Mouse (Mus musculus): ENCODE results near the gene Amigo2. TPM values are rescaled to one million over a fixed set of nuclear protein-coding genes. Genes with fewer than 3 reads are reported as not detected.
A peak's percentile ranks its signal among the peaks of the same experiment; 100 is the strongest.

Gene Amigo2
- 3.2 and 4.6 TPM in 2 replicates for polyA plus RNA-seq (2016; fragmentation: Nextera tagmentation; extraction: Ambion mirVana)

DNA sequence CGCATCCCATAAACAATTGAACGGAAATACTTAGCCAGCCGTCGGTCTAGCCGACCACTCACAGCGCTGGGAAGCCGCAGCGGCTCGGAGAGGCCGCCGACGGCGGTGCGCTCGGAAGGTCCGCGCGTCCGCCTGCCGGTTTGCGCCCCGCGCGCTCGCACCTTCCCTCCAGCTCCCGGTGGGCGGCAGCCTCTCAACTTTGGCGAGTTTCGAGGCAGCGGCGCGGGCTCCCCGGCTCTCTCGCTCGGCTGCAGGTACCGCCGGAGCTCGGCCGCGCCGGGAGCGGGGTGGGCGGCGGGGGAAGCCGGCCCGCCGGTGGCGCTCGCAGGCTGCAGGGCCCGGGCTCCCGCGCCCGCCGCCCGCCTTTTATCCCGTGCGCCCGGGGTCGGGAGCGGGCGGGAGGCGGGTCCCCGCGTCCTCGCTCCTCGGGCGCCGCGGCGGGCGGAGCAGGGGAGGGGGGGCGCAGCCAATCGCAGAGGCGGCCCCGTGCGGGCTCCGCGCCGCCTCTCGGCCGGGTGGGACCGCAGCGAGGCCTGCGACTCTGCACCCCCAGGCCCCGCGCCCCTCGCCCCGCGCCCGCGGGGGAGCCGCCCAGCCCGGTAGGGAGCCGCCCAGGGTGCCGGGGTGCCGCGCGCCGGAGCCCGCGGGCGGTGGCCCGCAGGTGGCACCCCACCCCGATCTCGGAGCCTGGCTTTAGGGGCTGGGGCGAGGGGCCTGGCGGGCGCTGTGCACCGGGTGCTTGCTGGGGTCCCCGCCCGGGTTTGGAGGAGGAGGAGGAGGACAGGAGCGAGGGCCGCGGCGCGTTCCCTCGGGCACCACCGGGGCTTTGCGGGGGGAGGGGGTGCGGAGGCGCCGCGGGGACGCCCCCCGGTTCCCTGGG, at the start of gene Amigo2, which contains the start of gene Pced1b:
Amigo2 (minus strand) TSS at position 377 of the 880 bp plus-strand sequence.
Pced1b (plus strand) TSS at position 197 of the 880 bp plus-strand sequence.
- peak within 1 kb of the TSS; percentile 97 for H3K27ac ChIP-seq
- H3K4me1 ChIP-seq, result peaks cover 13% of the 10 kb centered on the region; the same call in 1 of the 2 replicates
- WGBS, result 1% methylated on average over 119 of the region's 125 CpGs
- no peaks in the 10 kb centered on the region for H3K36me3 ChIP-seq
- no peak for DNase-seq (ENCODE audit: low spot score)
- peak within 1 kb of the TSS; percentile 94 for H3K4me3 ChIP-seq
- H3K9me3 ChIP-seq, result no peaks in the 10 kb centered on the region
- peaks cover 38% of the 10 kb centered on the region for H3K27me3 ChIP-seq (ENCODE audit: insufficient read depth, poor library complexity, severe bottlenecking)

DNA sequence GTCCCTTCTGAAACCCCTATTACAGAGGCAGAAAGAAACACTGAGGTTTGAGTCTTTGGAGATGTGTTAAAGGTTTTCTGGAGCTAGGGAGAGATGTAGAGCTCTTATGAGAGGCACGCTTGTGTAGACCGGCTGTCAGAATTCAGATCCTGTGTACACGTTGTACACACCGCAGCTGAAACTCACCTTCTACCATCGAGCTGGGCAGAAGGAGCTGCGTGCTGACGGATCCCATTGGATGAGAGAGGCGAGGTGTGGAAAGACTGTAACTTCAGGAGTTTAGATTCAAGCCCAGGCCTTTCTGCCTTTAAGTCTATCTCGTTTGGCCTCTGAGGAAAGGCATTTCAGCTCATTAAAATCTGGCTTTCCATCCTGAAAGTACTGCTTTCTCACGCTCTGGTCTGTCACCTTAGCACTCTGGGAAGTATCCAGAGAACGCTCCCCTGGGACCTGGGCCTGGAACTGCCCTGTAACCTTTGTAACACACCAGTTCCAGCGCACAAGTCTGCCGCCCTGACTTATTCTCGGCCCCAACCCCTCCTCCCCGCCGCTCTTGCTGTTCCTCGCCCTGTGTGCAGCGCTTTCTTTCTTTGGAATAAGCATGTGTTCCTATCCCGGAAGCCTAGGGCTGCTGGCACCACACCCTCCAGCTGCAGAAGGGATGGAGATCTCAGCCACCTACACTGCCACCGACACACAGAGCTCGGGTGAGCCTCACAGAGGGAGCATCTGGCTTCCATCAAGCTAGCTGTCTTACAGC, 44.4 kb upstream of the Amigo2 start:
- DNase-seq (ENCODE audit: low spot score), result peak; percentile 74
- Histone ChIP-seq H3K4me1 (0 out of 2 replicates have a peak, but pooled peaks cover 8% of the 10 kb centered on the region), H3K4me3 (no peak overlapping the region), H3K9me3 (no peaks in the 10 kb centered on the region), H3K36me3 (peaks cover 2% of the 10 kb centered on the region; the same call in 1 of the 2 replicates), H3K27me3 (ENCODE audit: insufficient read depth, poor library complexity, severe bottlenecking) (no peaks in the 10 kb centered on the region), H3K27ac (no peak overlapping the region)
- 70% methylated on average over 21 of the region's 21 CpGs for WGBS

DNA sequence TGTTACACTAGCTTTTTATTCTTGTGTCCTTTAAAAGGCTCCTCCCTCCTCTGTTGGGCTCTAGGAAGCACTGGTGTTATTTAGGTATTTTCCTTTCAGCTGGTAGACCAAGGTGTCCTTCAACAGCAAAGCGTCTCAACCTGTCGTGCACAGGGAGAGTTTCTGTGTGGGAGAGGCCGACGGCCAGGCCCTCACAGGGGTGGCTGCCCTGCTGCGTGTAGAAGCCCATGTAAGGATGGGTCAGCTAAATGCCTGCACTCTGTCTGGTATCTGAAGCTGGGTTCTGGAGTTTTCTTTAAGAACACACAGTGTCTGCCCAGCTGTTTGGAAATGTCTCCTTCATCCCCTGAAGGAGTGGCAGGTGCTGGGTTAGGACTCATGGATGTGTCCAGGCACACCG, 43.3 kb upstream of the Amigo2 start:
- peaks cover 2% of the 10 kb centered on the region; the same call in 1 of the 2 replicates for H3K36me3 ChIP-seq
- no peaks in the 10 kb centered on the region for H3K9me3 ChIP-seq
- no peak overlapping the region for H3K27ac ChIP-seq
- 92% methylated on average over 6 of the region's 6 CpGs for WGBS
- no peak overlapping the region for H3K4me3 ChIP-seq
- no peaks in the 10 kb centered on the region for H3K27me3 ChIP-seq (ENCODE audit: insufficient read depth, poor library complexity, severe bottlenecking)
- 0 out of 2 replicates have a peak, but pooled peaks cover 8% of the 10 kb centered on the region for H3K4me1 ChIP-seq
- DNase-seq (ENCODE audit: low spot score), result peak; percentile 61

DNA sequence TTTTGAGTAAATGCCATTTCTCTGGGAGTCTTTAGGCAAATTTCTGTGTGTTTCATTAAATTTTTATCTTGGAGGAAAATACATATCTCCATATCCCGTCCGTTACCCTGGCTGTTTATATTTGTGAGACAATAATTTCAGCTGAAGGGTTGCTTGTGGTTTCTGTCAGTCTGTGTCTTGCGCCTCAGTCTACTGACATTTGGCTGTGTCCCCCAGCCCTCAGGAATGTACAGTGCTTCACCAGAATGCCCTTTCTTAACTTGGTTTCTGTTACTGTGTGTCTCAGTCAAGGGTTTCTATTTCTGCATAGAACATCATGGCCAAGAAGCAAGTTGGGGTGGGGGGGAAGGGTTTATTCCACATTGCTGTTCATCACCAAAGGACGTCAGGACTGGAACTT, 42.1 kb upstream of the Amigo2 start:
- peak; percentile 63 for DNase-seq (ENCODE audit: low spot score)
- WGBS, result 73% methylated on average over 4 of the region's 4 CpGs
- no peaks in the 10 kb centered on the region for H3K27me3 ChIP-seq (ENCODE audit: insufficient read depth, poor library complexity, severe bottlenecking)
- no peak overlapping the region for H3K4me3 ChIP-seq
- H3K4me1 ChIP-seq, result peaks cover 12% of the 10 kb centered on the region; the same call in 1 of the 2 replicates
- H3K9me3 ChIP-seq, result no peaks in the 10 kb centered on the region
- no peak overlapping the region for H3K27ac ChIP-seq
- H3K36me3 ChIP-seq, result peaks cover 2% of the 10 kb centered on the region; the same call in 1 of the 2 replicates

DNA sequence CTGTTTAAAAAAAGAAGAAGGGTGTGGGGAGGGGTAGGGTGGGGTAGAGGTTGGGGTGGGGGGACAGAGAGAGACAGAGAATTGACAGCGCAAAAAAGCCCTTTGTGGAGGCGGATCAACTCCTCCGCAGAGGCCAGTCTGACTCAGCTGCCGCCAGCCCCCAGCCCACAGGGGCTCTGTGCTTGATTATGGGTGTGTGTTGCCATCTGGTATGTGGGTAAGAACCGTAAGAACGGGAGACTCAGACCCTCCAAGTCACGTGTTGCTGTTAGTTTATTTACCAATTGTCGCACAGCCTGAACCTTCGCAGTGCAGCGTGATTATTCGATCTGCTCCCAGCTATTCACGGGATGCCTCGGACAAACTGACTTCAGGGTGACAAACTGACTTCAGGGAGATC, 41.6 kb upstream of the Amigo2 start:
- Histone ChIP-seq H3K4me3 (no peak overlapping the region), H3K36me3 (peaks cover 2% of the 10 kb centered on the region; the same call in 1 of the 2 replicates), H3K4me1 (peaks cover 12% of the 10 kb centered on the region; the same call in 1 of the 2 replicates), H3K27ac (no peak overlapping the region), H3K9me3 (no peaks in the 10 kb centered on the region), H3K27me3 (ENCODE audit: insufficient read depth, poor library complexity, severe bottlenecking) (no peaks in the 10 kb centered on the region)
- 83% methylated on average over 13 of the region's 13 CpGs for WGBS
- DNase-seq (ENCODE audit: low spot score), result peak; percentile 50

DNA sequence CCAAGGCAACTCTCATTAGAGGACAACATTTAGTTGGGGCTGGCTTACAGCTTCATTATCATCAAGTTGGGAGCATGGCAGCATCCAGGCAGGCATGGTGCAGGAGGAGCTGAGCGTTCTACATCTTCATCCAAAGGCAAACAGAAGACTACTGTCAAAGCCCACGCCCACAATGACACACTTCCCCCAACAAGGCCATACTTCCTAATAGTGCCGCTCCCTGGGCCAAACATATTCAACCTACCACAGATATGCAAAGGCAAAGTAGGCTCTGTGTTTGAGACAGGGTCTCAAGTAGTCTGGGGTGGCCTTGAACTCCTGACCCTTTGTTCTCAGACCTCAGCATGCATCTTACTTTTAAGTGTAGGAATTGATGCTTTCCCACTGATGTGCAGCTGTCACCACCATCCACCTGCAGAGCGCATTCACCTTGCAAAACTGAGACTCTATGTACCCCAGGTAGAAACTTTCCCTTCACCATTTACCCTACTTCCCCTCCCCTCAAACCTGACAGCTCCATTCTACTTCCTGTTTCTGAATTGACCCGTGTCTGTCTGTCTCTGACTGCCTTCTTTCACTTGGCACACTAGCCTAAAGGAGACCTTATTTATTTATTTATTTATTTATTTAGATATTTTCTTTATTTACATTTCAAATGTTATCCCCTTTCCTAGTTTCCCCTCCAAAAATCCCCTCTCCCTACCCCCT, 40.5 kb upstream of the Amigo2 start:
- DNase-seq (ENCODE audit: low spot score), result peak; percentile 28
- Histone ChIP-seq H3K4me3 (no peak overlapping the region), H3K4me1 (peaks cover 19% of the 10 kb centered on the region), H3K36me3 (peaks cover 2% of the 10 kb centered on the region; the same call in 1 of the 2 replicates), H3K9me3 (no peaks in the 10 kb centered on the region), H3K27ac (no peak overlapping the region), H3K27me3 (ENCODE audit: insufficient read depth, poor library complexity, severe bottlenecking) (no peaks in the 10 kb centered on the region)
- 86% methylated on average over 5 of the region's 5 CpGs for whole genome bisulfite sequencing

DNA sequence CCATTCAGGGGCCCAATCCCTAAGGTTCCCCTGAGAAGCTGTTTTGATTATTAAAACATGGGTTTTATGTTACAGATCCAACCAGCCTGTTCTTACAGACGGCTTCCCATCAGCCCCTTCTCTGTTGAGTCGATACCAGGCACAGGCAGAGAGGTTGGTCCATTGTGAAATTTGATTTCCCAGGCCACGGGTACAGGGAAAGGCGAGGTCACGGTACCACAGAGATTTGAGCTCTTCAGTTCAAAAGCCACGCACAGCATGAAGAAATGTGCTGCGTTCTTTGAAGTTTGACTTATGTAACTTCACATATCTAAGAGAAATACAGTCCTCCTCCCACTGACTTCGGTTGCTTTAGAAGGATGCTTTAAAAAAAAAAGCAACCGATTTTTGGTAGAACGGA, 39.6 kb upstream of the Amigo2 start:
- H3K36me3 ChIP-seq, result peaks cover under 1% of the 10 kb centered on the region; the same call in 1 of the 2 replicates
- no peak for DNase-seq (ENCODE audit: low spot score)
- H3K9me3 ChIP-seq, result no peaks in the 10 kb centered on the region
- no peak overlapping the region for H3K27ac ChIP-seq
- no peak overlapping the region for H3K4me3 ChIP-seq
- 88% methylated on average over 10 of the region's 10 CpGs for WGBS
- H3K27me3 ChIP-seq (ENCODE audit: insufficient read depth, poor library complexity, severe bottlenecking), result no peaks in the 10 kb centered on the region
- peaks cover 24% of the 10 kb centered on the region for H3K4me1 ChIP-seq

DNA sequence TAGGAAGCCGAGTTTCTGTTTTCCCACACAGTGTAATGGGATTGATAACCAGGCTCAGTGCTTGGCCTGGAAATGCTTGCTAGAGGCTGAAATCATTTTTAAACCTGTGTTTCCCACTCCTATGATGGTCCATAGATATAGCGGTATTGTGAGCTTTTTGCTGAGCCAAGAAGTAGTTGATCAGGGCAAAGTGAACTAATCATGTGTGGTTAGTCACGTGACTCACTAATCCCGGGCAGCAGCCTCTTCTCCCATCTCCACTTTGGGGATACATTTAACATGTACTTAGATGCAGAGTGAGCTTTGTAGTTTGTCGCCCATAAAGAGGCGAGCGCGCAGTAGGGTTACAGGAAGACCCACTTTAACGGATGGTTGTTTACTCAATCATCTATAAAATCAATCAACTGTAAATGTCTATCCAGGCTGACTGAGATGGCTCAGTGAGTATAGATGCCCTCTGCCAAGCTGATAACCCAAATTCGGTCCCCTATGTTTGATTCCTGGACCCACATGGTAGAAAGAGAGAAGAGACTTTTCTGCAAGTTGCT, 38.7 kb upstream of the Amigo2 start:
- DNase-seq (ENCODE audit: low spot score), result peak; percentile 25
- peaks cover 21% of the 10 kb centered on the region for H3K4me1 ChIP-seq
- WGBS, result 84% methylated on average over 10 of the region's 10 CpGs
- no peaks in the 10 kb centered on the region for H3K36me3 ChIP-seq
- no peaks in the 10 kb centered on the region for H3K27me3 ChIP-seq (ENCODE audit: insufficient read depth, poor library complexity, severe bottlenecking)
- H3K4me3 ChIP-seq, result no peak overlapping the region
- H3K9me3 ChIP-seq, result no peaks in the 10 kb centered on the region
- no peak overlapping the region for H3K27ac ChIP-seq

DNA sequence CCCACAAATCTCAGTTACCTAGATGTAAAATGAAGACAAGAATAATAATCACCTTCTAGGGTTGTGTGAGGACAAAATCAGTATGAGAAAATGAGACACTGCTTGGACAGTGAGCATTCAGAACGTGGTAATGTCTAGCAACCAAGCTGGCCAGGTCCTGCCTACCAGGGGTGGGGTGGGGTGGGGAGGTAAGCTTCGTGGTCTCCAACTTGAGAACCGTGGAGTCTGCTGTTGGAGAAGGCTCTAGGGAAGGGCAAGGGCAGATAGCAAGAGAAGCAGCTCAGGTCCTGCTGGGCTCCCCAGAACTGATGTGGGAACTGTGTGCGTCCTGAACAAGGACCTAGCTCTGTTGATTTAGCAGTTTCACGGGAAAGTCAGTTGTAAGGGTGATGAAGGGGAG, 37.1 kb upstream of the Amigo2 start:
- H3K27me3 ChIP-seq (ENCODE audit: insufficient read depth, poor library complexity, severe bottlenecking), result no peaks in the 10 kb centered on the region
- 47% methylated on average over 5 of the region's 5 CpGs for WGBS
- peak; percentile 53 for DNase-seq (ENCODE audit: low spot score)
- H3K36me3 ChIP-seq, result no peaks in the 10 kb centered on the region
- H3K4me3 ChIP-seq, result no peak overlapping the region
- H3K27ac ChIP-seq, result no peak overlapping the region
- H3K4me1 ChIP-seq, result peaks cover 31% of the 10 kb centered on the region
- no peaks in the 10 kb centered on the region for H3K9me3 ChIP-seq

DNA sequence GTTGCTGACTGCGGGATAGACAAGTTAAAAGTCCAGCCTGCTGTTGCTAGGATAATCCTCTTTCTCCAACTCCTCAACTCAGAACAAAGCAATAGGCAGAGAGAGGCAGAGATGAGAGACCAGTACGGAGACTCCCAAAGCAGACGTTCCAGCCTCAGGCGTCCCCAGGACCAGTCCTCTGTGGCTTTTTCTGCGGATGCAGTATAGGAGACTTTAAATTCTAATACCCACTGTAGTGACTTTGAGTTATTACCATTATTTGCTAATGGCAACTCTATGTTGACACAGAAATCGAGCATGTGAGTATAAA, 35.4 kb upstream of the Amigo2 start:
- peaks cover 31% of the 10 kb centered on the region for H3K4me1 ChIP-seq
- WGBS, result 66% methylated on average over 6 of the region's 6 CpGs
- H3K9me3 ChIP-seq, result no peaks in the 10 kb centered on the region
- no peaks in the 10 kb centered on the region for H3K27me3 ChIP-seq (ENCODE audit: insufficient read depth, poor library complexity, severe bottlenecking)
- no peak for DNase-seq (ENCODE audit: low spot score)
- H3K27ac ChIP-seq, result no peak overlapping the region
- H3K4me3 ChIP-seq, result no peak overlapping the region
- H3K36me3 ChIP-seq, result no peaks in the 10 kb centered on the region

DNA sequence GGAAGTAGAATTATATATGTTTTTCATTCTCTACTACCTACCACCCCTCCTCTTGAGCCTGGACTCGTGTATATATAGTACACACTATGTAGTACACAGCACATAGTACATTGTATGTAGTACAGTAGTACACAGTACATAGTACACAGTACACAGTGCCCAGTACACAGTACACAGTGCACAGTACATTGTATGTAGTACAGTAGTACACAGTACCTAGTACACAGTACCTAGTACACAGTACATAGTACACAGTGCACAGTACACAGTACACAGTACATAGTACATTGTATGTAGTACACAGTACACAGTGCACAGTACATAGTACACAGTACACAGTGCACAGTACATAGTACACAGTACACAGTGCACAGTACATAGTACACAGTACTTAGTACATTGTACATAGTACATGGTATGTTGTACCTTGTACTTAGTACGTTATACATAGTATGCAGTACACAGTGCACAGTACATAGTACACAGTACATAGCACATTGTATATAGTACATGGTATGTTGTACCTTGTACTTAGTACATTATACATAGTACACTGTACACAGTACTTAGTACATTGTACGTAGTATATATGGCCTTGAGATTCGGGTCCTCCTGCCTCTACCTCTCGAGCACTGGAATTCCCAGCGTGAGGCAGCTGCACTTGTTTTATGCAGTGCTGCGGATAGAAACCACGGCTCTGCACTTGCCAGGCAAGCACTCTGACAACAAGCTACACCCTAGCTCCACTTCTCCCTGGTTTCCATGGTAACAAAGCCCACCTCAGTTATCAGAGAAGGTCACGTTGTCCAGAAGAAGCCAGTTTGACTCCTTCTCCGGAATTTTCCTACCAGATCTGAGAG, 34.9 kb upstream of the Amigo2 start:
- H3K36me3 ChIP-seq, result no peaks in the 10 kb centered on the region
- H3K4me1 ChIP-seq, result peaks cover 31% of the 10 kb centered on the region
- 51% methylated on average over 10 of the region's 10 CpGs for WGBS
- DNase-seq (ENCODE audit: low spot score), result peak; percentile 66
- no peak overlapping the region for H3K27ac ChIP-seq
- H3K4me3 ChIP-seq, result no peak overlapping the region
- no peaks in the 10 kb centered on the region for H3K9me3 ChIP-seq
- no peaks in the 10 kb centered on the region for H3K27me3 ChIP-seq (ENCODE audit: insufficient read depth, poor library complexity, severe bottlenecking)

Measured in heart, embryonic 10.5 days (tissue).